Mouse (Mus musculus): ENCODE measurements around the gene Cct7.
A peak's percentile ranks its signal among the peaks of the same experiment; 100 is the strongest.

Cct7 gene

GRCm38 (mm10) chr6:85504908-85505307 is 53.6 kb downstream of the Cct7 start:
- no peak for DNase-seq

GRCm38 (mm10) chr6:85508602-85509001 is 57.3 kb downstream of the Cct7 start:
- DNase-seq: no peak

- peak; percentile 59 for DNase-seq
These were observed 59.2 kb downstream of the Cct7 start for GRCm38 (mm10) chr6:85510476-85510875.

GRCm38 (mm10) chr6:85511286-85512055 is 60.2 kb downstream of the Cct7 start:
- DNase-seq: peak; percentile 19

- no peak for DNase-seq
These were observed 60.7 kb downstream of the Cct7 start for GRCm38 (mm10) chr6:85512056-85512440.

GRCm38 (mm10) chr6:85512577-85513530 is 61.5 kb downstream of the Cct7 start:
- DNase-seq: no peak

GRCm38 (mm10) chr6:85513531-85513910 is 62.2 kb downstream of the Cct7 start, which contains the start of gene Egr4:
Gene Egr4 (minus strand): TSS chr6:85513589.
- peak; percentile 1 for DNase-seq

- no peak for DNase-seq
These were observed 64.6 kb downstream of the Cct7 start for GRCm38 (mm10) chr6:85515941-85516340.

All from lung, postnatal 36 days (tissue).